Mouse (Mus musculus) intestine, postnatal 0 days (tissue): ENCODE data around the gene Pde4dip. TPM values are rescaled to one million over a fixed set of nuclear protein-coding genes. Genes with fewer than 3 reads are reported as not detected.

Experiments
- ATAC-seq: fragments of 200-750 bp; cut with Nextera tagmentation; 2 replicates; pipeline ENCODE4 v1.8.0; 2017; ENCODE audit warnings: mild to moderate bottlenecking, moderate TSS enrichment, moderate library complexity
- H3K27ac ChIP-seq: fragments of 300-500 bp; sonication (generic); 2 replicates; pipeline ENCODE4 v1.5.1; 2014; ENCODE audit warnings: mild to moderate bottlenecking, low read depth, low read length, moderate library complexity
- H3K27me3 ChIP-seq: fragments of 300-500 bp; sonication (generic); replicated peaks from 2 replicates; pipeline ENCODE4 v1.6.1; 2014; ENCODE audit warnings: low read length, mixed read lengths; ENCODE audit not compliant: control insufficient read depth, insufficient read depth
- H3K36me3 ChIP-seq: fragments of 300-500 bp; sonication (generic); 2 replicates; pipeline ENCODE4 v1.6.1; 2014; ENCODE audit warnings: mild to moderate bottlenecking, moderate library complexity; ENCODE audit not compliant: control insufficient read depth, insufficient read depth
- H3K4me1 ChIP-seq: fragments of 300-500 bp; sonication (generic); replicated peaks from 2 replicates; pipeline ENCODE4 v1.6.1; 2014; ENCODE audit warnings: antibody characterized with exemption, low read length, mixed read lengths; ENCODE audit not compliant: control insufficient read depth, insufficient read depth
- H3K4me2 ChIP-seq: fragments of 300-500 bp; sonication (generic); replicated peaks from 2 replicates; pipeline ENCODE4 v1.6.1; 2014; ENCODE audit warnings: low read depth, mild to moderate bottlenecking, moderate library complexity
- H3K4me3 ChIP-seq: fragments of 300-500 bp; sonication (generic); 2 replicates; pipeline ENCODE4 v1.5.1; 2014; ENCODE audit warnings: low read depth, low read length
- H3K9ac ChIP-seq: fragments of 300-500 bp; sonication (generic); 2 replicates; pipeline ENCODE4 v1.6.1; 2014; ENCODE audit warnings: mild to moderate bottlenecking, low read depth, low read length
- H3K9me3 ChIP-seq: fragments of 300-500 bp; sonication (generic); 2 replicates; pipeline ENCODE4 v1.6.1; 2016; ENCODE audit warnings: mixed run types; ENCODE audit not compliant: control insufficient read depth
- CTCF ChIP-seq: sonication (generic); IDR thresholded peaks from 2 replicates; pipeline ENCODE4 v1.5.1; 2016; ENCODE audit warnings: low read depth, mild to moderate bottlenecking, control low read depth, antibody characterized with exemption, moderate library complexity
- WGBS: fragments of 180-500 bp; shearing (Covaris S2); extraction: QIAGEN DNeasy Blood & Tissue Kit; methylation state at CpG from one replicate; pipeline ENCODE4 v1.1.7; 2014; 5-methylcytosine and 5-hydroxymethylcytosine counted together
- polyA plus RNA-seq: library from polyadenylated mRNA; unstranded; fragments of >200 nt; fragmentation: Nextera tagmentation; extraction: Ambion mirVana; gene quantifications from 2 replicates; pipeline ENCODE4 v1.2.1, GENCODE M21; 2015

Pde4dip gene
- polyA plus RNA-seq, 1 experiment from 2014 or later, result 10.0 TPM

DNA sequence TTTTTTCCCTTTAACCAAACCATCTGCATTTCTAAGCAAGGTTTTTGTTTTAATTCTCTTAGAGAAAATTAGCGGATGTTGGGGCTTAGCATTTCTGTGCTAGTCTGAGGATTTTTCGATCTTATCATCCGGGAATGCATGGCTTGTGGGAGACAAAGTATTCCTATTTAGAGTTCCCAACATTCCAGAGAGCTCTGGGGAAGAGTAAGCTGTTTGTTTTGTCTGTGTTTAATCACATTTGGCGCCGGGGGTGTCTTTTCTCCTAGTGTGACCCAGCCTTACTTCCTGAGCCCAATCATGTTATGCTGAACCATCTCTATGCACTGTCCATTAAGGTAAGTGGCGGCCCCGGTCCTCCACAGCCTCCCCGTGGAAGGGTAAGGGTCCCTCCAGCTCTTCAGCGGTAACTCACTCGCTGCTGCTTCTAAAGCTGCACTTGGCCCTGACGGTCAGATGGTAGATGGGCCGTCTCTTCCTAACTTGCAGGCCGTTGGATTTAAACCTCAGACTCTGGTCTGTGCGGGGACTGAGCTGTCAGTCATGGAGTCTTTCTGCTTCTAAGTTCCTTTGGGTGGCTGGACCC is 221.3 kb downstream of the Pde4dip start:
- Histone ChIP-seq H3K9me3 (no peaks in the 10 kb centered on the region), H3K36me3 (peaks cover 45% of the 10 kb centered on the region), H3K4me2 (no peak overlapping the region), H3K4me1 (no peaks in the 10 kb centered on the region), H3K4me3 (no peak overlapping the region), H3K27ac (no peak overlapping the region), H3K9ac (no peak overlapping the region), H3K27me3 (no peaks in the 10 kb centered on the region)
- TF ChIP-seq CTCF, result no peak
- 63% methylated on average over 14 of the region's 14 CpGs for WGBS
- ATAC-seq, result no peak

DNA sequence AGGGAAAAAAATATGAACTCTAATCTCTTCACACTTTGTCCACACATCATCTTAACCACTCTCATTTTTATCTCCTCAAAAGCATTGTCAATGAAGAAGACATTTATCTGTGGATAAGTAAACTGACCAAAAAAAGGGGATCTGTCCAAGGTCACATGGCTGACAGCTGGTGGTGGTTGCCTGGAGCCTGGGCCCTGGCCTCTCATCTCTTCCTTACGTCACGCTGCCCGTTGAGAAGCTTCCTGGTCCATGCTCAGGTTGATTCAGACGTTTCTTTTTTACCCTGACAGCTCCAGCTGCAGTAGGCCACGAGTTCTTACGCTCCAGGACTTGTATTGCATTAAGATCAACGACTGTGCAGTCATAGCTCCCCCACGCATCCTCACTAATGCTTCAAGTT is 222.4 kb downstream of the Pde4dip start:
- Histone ChIP-seq H3K36me3 (peaks cover 42% of the 10 kb centered on the region), H3K27me3 (no peaks in the 10 kb centered on the region), H3K4me1 (no peaks in the 10 kb centered on the region), H3K27ac (no peak overlapping the region), H3K9me3 (no peaks in the 10 kb centered on the region), H3K9ac (no peak overlapping the region), H3K4me3 (no peak overlapping the region), H3K4me2 (no peak overlapping the region)
- no peak for ATAC-seq
- WGBS, result 59% methylated on average over 8 of the region's 8 CpGs
- TF ChIP-seq CTCF, result no peak

DNA sequence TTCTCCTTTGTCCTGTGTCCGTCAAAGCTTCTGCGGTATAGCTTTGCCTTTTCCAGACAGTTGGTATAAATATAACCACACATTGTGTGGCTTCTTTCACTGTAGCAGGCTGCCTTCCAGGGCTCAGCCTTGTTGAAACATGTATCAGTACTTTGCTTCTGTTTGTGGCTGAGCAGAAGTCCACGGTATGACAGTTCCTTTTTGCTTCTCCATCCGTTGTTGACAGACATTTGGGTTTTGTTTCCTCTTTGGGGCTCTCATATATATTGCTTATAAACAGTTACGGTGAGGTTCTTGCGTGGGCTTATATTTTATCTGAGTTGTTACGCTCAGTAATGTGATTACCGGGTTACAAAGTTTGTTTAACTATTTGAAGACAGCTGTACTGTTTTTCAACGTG is 223.0 kb downstream of the Pde4dip start:
- no peaks in the 10 kb centered on the region for H3K4me1 ChIP-seq
- no peak for TF ChIP-seq CTCF
- no peak overlapping the region for H3K27ac ChIP-seq
- ATAC-seq, result no peak
- no peaks in the 10 kb centered on the region for H3K27me3 ChIP-seq
- H3K4me3 ChIP-seq, result no peak overlapping the region
- no peak overlapping the region for H3K9ac ChIP-seq
- 67% methylated on average over 9 of the region's 9 CpGs for WGBS
- H3K9me3 ChIP-seq, result no peaks in the 10 kb centered on the region
- peaks cover 38% of the 10 kb centered on the region for H3K36me3 ChIP-seq
- no peak overlapping the region for H3K4me2 ChIP-seq

DNA sequence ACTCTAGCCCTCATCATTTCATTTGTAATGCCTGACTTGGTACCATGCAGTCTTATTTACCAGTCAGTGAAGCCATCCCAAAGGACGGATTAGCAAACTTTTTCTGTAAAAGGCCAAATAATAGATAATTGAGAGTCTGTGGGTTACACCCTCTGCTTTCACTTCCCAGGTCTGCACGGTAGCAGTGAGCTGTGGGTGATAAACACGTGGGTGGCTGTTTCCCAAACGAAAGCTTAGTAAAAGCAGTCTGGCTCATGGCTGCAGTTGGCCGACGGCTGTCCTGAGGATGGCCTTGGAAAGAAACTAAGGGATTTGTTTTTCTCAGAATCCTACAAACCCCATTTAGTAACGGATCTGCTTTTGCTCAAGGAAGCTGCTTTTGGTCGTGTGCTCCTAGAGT is 227.3 kb downstream of the Pde4dip start:
- Histone ChIP-seq H3K4me2 (no peak overlapping the region), H3K9ac (no peak overlapping the region), H3K4me3 (no peak overlapping the region), H3K27me3 (no peaks in the 10 kb centered on the region), H3K9me3 (no peaks in the 10 kb centered on the region), H3K4me1 (peaks cover 4% of the 10 kb centered on the region; the same call in 1 of the 2 replicates), H3K27ac (no peak overlapping the region), H3K36me3 (peaks cover 17% of the 10 kb centered on the region)
- ATAC-seq, result no peak
- 51% methylated on average over 8 of the region's 8 CpGs for WGBS
- TF ChIP-seq CTCF, result no peak

DNA sequence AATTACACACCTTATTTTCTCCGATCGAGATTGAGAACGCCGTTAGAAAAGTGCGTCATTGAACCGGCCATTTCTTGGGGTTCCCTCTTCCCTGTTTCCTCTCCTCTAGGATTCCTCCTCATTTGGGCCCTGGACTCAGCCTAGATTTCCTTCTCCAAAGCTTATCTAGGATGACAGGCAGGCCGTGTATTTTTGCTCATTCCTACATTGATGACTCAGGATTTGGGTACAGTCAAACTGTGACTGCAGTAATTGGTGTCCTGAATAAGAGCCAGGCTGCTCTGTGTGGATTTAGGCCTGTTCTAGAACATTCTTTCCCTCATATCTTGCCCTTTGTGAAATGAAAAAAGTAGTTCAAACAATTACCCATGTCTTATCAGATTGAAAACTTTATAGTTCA is 228.8 kb downstream of the Pde4dip start:
- no peak for ATAC-seq
- Histone ChIP-seq H3K4me3 (no peak overlapping the region), H3K9me3 (no peaks in the 10 kb centered on the region), H3K4me1 (peaks cover 4% of the 10 kb centered on the region; the same call in 1 of the 2 replicates), H3K9ac (no peak overlapping the region), H3K27ac (no peak overlapping the region), H3K36me3 (peaks cover 10% of the 10 kb centered on the region; the same call in 1 of the 2 replicates), H3K4me2 (peak overlapping the region; percentile 93; the same call in 1 of the 2 replicates), H3K27me3 (no peaks in the 10 kb centered on the region)
- TF ChIP-seq CTCF, result no peak
- 80% methylated on average over 7 of the region's 7 CpGs for WGBS

DNA sequence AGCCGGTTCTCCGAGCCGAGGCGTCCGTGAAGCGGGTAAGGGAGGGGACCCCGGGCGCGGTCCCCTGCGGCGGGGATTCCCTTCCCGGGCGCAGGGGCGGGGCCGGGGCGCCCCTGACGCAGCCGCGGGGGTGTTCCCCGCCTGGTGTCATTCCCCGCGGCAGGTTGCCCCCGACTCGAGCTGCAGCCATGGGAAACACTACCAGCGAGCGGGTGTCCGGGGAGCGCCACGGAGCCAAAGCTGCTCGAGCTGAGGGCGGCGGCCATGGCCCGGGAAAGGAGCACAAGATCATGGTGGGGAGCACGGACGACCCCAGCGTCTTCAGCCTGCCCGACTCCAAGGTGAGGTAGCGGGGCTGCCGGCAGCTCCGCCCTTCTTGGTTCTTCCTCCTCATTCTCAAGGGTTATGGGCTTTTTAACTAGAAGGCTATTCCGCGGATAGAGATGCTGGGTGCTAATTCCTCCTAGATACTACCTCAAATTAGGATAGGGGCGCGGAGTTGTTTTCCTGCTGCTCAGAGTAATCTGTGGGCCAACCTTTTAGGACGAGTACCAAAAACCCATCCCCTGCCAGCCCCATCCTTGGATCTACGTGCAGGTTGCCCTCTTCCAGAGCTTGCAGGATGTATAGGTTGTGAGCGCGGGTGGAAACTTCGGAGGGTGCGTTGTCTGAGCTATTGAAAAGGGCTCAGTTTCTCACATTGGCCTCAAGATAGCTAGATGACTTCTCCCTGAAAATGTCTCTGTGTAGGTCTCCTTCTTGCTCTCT is 229.9 kb downstream of the Pde4dip start:
- no peak for TF ChIP-seq CTCF
- Histone ChIP-seq H3K9me3 (no peaks in the 10 kb centered on the region), H3K36me3 (peaks cover 5% of the 10 kb centered on the region; the same call in 1 of the 2 replicates), H3K4me1 (peaks cover 4% of the 10 kb centered on the region; the same call in 1 of the 2 replicates), H3K4me3 (peak overlapping the region; percentile 79), H3K27ac (no peak overlapping the region), H3K9ac (peak overlapping the region; percentile 63), H3K27me3 (no peaks in the 10 kb centered on the region), H3K4me2 (peak overlapping the region; percentile 93)
- no peak; the same call in 1 of the 2 replicates for ATAC-seq
- WGBS, result 1% methylated on average over 44 of the region's 50 CpGs
